Mouse (Mus musculus) E14TG2a.4 (cell line): ENCODE data around the gene 1700029I15Rik.

Source experiments
- CTCF ChIP-seq: conservative IDR thresholded peaks from 2 replicates; pipeline ENCODE4 v1.5.1; 2014; ENCODE audit warnings: low read length
- NANOG ChIP-seq: IDR thresholded peaks from 2 replicates; pipeline ENCODE4 v1.6.1; 2014; ENCODE audit warnings: borderline replicate concordance, low read length, mixed read lengths
- POU5F1 ChIP-seq: IDR thresholded peaks from 2 replicates; pipeline ENCODE4 v1.6.1; 2014; ENCODE audit warnings: low read length, borderline replicate concordance

- TF ChIP-seq CTCF (no peak), NANOG (no peak), POU5F1 (no peak)
Observed at GRCm38 (mm10) chr2:92373437-92373813, 8.9 kb upstream of the 1700029I15Rik start.
